Mouse (Mus musculus) midbrain, embryonic 11.5 days (tissue): Measurements from ENCODE around the gene Gm4756. TPM values are rescaled to one million over a fixed set of nuclear protein-coding genes. Genes with fewer than 3 reads are reported as not detected.

Experiments used
- ATAC-seq: fragments of 200-750 bp; cut with Nextera tagmentation; 2 replicates; pipeline ENCODE4 v1.8.0; 2017; ENCODE audit warnings: moderate TSS enrichment, moderate library complexity; ENCODE audit not compliant: low FRiP score
- DNase-seq: peaks from one replicate; pipeline ENCODE4 v3.0.0; 2015; ENCODE audit warnings: low spot score; ENCODE audit errors: missing footprints
- H3K27ac ChIP-seq: fragments of 300-500 bp; sonication (generic); 2 replicates; pipeline ENCODE4 v1.5.1; 2014; ENCODE audit warnings: low read depth, low read length
- H3K27me3 ChIP-seq: fragments of 300-500 bp; sonication (generic); 2 replicates; pipeline ENCODE4 v1.6.1; 2014; ENCODE audit warnings: mild to moderate bottlenecking, low read length, moderate library complexity, mixed read lengths; ENCODE audit not compliant: control insufficient read depth, insufficient read depth
- H3K36me3 ChIP-seq: fragments of 300-500 bp; sonication (generic); 2 replicates; pipeline ENCODE4 v1.6.1; 2014; ENCODE audit warnings: mild to moderate bottlenecking, low read length, moderate library complexity, mixed read lengths; ENCODE audit not compliant: control insufficient read depth, insufficient read depth
- H3K4me1 ChIP-seq: fragments of 300-500 bp; sonication (generic); 2 replicates; pipeline ENCODE4 v1.6.1; 2014; ENCODE audit warnings: low read length; ENCODE audit not compliant: control insufficient read depth, insufficient read depth
- H3K4me2 ChIP-seq: fragments of 300-500 bp; sonication (generic); 2 replicates; pipeline ENCODE4 v1.6.1; 2014; ENCODE audit warnings: mild to moderate bottlenecking, moderate library complexity
- H3K4me3 ChIP-seq: fragments of 300-500 bp; sonication (generic); 2 replicates; pipeline ENCODE4 v1.5.1; 2014; ENCODE audit warnings: low read depth, low read length
- H3K9ac ChIP-seq: fragments of 300-500 bp; sonication (generic); 2 replicates; pipeline ENCODE4 v1.6.1; 2014; ENCODE audit warnings: low read length
- H3K9me3 ChIP-seq: fragments of 300-500 bp; sonication (generic); 2 replicates; pipeline ENCODE4 v1.6.1; 2016; ENCODE audit warnings: low read length; ENCODE audit not compliant: control insufficient read depth
- WGBS: fragments of 180-500 bp; shearing (Covaris S2); extraction: QIAGEN DNeasy Blood & Tissue Kit; methylation state at CpG from one replicate; pipeline ENCODE4 v1.1.7; 2014; 5-methylcytosine and 5-hydroxymethylcytosine counted together
- polyA plus RNA-seq: library from polyadenylated mRNA; unstranded; fragments of >200 nt; fragmentation: Nextera tagmentation; extraction: Ambion mirVana; gene quantifications from 2 replicates; pipeline ENCODE4 v1.2.1, GENCODE M21; 2014

The Gm4756 gene
- polyA plus RNA-seq, 1 experiment from 2014 or later = not detected

DNA sequence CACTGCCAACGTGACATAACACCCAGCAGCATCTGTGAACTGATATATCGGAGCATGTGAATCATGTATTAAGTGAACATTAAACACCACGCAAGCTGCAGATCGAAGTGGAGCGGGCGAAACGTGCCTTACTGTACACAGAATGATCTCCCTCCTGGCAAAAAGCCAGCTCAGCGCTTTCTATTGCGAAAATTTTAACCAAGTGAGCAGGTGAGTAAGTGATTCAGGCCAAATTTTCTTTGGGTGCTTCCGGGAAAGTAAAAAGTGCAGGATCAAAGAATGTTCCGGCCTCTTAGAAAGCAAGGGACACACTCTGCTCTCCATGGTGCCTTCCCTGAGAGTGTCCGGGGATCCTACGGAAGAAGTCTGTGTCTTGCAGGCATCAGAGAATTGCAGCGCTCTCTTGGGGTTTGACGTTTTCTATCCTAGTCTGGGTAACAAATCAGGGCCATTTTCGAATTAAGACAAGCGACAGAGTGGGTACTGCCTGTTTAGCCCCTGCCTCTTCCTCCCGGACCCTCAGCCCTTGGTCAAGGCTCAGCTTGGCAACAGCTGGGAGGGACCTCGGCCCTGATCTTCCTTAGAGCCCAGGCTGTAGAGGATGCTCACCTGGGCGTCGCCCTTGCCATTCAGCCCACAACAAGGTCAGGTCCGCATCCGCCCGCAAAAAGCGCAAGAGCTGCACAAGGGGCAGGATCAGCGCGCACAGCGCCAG lies 14.7 kb upstream of the Gm4756 start:
- Histone ChIP-seq H3K4me3 (peak overlapping the region; percentile 51), H3K9me3 (no peaks in the 10 kb centered on the region), H3K4me2 (peak overlapping the region; percentile 87), H3K36me3 (no peaks in the 10 kb centered on the region; the same call in 1 of the 2 replicates), H3K4me1 (0 out of 2 replicates have a peak, but pooled peaks cover 3% of the 10 kb centered on the region), H3K9ac (peak overlapping the region; percentile 72), H3K27ac (no peak overlapping the region), H3K27me3 (no peaks in the 10 kb centered on the region)
- peak; percentile 95 for DNase-seq
- peak; percentile 80 for ATAC-seq
- 15% methylated on average over 28 of the region's 28 CpGs for WGBS

DNA sequence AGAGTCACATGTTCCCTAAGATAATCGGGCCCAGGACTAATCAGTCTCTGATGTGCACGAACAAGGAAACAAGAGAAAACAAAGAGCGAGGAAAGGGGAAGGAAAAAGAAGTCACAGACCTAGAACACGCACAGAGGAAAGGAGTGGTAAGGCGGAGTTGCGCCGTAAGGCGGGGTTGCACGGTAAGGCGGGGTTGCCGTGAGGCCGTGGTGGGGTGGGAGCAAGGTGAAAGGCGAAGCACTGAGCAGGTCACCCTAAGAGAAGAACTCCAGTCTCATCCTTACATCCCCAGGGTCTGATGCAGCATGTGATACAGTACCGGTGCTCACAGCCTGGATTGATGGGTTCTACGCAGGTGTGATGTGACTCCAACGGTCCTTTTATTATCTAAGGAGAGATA lies 6.3 kb upstream of the Gm4756 start:
- DNase-seq = no peak
- WGBS = 90% methylated on average over 16 of the region's 16 CpGs
- no peak for ATAC-seq
- H3K36me3 ChIP-seq = no peaks in the 10 kb centered on the region; the same call in 1 of the 2 replicates
- H3K27ac ChIP-seq = no peak overlapping the region
- H3K9me3 ChIP-seq = no peaks in the 10 kb centered on the region
- H3K4me2 ChIP-seq = no peak overlapping the region
- H3K9ac ChIP-seq = no peak overlapping the region
- H3K4me1 ChIP-seq = no peaks in the 10 kb centered on the region
- H3K4me3 ChIP-seq = no peak overlapping the region
- H3K27me3 ChIP-seq = no peaks in the 10 kb centered on the region

DNA sequence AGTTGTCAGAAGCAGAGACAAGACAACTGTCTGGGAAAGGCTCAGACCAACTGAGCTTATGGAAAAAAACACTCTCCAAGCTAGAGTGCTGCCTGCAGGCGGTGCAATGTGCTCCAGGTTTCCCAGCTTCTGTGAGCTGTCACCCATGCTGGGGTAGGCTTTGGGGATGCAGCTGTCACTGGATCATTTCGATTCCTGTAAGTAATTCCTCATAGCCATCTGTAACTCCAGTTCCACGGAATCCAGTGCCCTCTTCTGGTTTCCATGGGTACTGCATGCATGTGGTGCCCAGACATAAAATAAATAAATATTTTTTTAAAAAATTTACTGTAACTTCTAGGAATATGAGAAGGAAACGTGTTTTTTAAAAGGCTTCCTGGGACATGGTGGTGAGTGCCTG lies 5.2 kb upstream of the Gm4756 start:
- H3K4me3 ChIP-seq = no peak overlapping the region
- peak; percentile 95 for DNase-seq
- no peak for ATAC-seq
- no peak overlapping the region for H3K9ac ChIP-seq
- no peaks in the 10 kb centered on the region for H3K4me1 ChIP-seq
- no peak overlapping the region for H3K4me2 ChIP-seq
- no peaks in the 10 kb centered on the region for H3K9me3 ChIP-seq
- 9% methylated on average over 4 of the region's 4 CpGs for WGBS
- no peaks in the 10 kb centered on the region for H3K27me3 ChIP-seq
- H3K36me3 ChIP-seq = no peaks in the 10 kb centered on the region
- no peak overlapping the region for H3K27ac ChIP-seq

DNA sequence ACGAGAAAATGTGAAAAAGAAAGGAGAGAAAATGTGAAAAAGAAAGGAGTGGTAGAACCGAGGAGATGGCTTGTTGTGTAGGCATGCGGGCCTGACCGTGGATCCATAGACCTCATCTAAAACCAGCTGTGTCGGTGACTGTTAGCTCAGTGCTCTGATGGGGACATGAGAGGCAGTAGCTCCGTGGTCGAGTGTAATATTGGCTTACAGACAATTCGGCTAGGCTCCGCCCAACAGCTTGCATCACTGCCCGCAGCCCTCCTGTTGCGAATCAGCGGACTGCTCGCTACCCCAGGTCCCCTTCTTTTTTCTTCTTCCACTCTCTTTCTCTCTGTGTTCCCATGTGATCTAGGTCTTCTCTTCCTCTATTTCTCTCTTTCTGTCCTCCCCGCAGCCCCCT lies 540 bp downstream of the Gm4756 start:
- Histone ChIP-seq H3K4me3 (no peak overlapping the region), H3K4me1 (no peaks in the 10 kb centered on the region), H3K9me3 (no peaks in the 10 kb centered on the region), H3K36me3 (no peaks in the 10 kb centered on the region), H3K4me2 (no peak overlapping the region), H3K27me3 (no peaks in the 10 kb centered on the region), H3K27ac (no peak overlapping the region), H3K9ac (no peak overlapping the region)
- WGBS = 93% methylated on average over 14 of the region's 14 CpGs
- ATAC-seq (no peak), DNase-seq (no peak)

DNA sequence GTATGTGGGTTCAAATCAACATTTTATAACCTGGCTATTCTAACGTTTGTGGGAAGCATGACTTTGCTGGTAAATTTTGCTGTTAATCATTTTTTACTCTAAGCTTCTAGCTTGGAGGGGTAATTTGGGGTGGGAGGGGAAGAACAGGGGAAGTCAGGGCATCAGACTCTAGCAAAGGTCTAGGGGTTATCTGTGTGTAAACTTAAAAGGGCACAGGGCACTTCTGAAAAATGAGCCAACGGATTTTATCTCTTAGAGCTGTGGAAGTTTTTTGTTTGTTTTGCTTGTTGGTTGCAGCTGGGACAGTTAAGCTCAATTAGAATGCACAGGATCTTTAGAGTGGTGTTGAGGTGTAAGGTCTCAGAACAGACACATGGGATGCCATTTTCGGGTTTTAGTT lies 11.4 kb downstream of the Gm4756 start:
- WGBS = 88% methylated on average over 3 of the region's 3 CpGs
- Histone ChIP-seq H3K9ac (no peak overlapping the region), H3K4me1 (no peaks in the 10 kb centered on the region), H3K9me3 (no peaks in the 10 kb centered on the region), H3K4me2 (no peak overlapping the region), H3K27ac (no peak overlapping the region), H3K36me3 (no peaks in the 10 kb centered on the region), H3K4me3 (no peak overlapping the region), H3K27me3 (no peaks in the 10 kb centered on the region)
- DNase-seq = no peak
- ATAC-seq = no peak

DNA sequence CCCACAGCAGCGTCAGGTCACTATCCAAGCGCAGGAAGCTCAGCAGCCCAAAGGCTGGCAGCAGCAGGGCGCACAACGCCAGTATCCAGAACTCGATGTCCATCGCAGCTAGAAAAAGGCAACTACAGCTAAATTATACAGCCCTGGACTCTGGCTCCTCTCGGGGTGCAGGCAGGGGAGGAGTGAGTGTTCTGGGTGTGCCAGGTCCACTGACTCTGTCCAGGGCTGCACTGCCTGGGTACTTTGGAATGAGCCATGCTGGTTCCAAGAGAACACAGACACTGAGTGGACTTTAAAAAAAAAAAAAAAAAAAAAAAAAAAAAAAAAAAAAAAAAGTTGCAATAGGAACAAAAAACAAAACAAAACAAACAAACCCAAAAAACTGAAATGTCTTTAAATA lies 20.7 kb downstream of the Gm4756 start:
- no peak overlapping the region for H3K4me2 ChIP-seq
- H3K9me3 ChIP-seq = no peaks in the 10 kb centered on the region
- no peak overlapping the region for H3K9ac ChIP-seq
- H3K27ac ChIP-seq = no peak overlapping the region
- no peaks in the 10 kb centered on the region for H3K27me3 ChIP-seq
- 93% methylated on average over 7 of the region's 7 CpGs for WGBS
- ATAC-seq (no peak), DNase-seq (no peak)
- H3K4me1 ChIP-seq = no peaks in the 10 kb centered on the region
- H3K36me3 ChIP-seq = no peaks in the 10 kb centered on the region
- no peak overlapping the region for H3K4me3 ChIP-seq

DNA sequence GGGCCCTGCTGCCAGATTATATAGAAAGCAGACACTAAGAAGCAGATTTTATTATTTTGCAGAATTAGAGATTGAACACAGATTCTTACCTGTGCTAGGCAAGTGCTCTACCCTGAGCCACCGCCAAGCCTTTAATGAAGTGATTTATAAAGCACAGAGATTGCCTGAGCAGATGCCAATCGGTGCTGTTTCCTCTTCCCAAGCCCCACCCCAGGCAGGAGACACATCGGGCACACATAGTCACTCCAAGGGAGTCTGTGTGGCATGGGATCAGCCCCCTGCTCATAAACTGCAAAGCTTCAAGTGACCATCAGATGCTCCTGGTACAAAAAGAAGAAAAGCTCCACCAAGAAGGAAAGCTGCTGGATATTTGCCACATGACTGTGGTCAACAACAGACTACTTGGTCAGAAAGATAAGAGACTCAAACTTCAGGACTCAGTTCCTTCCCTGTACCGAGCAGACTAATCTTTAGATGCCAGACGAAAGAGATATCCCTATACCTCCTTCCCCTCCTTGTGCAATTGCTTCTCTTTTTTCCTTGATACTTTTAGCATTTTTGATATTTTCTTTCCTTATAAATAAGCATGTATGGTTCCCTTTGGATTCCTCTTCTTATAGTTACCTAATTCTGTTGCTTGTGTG lies 26.5 kb downstream of the Gm4756 start:
- WGBS = 87% methylated on average over 5 of the region's 5 CpGs
- Histone ChIP-seq H3K9me3 (no peaks in the 10 kb centered on the region), H3K4me1 (no peaks in the 10 kb centered on the region), H3K9ac (no peak overlapping the region), H3K36me3 (no peaks in the 10 kb centered on the region), H3K4me2 (no peak overlapping the region), H3K27ac (no peak overlapping the region), H3K4me3 (no peak overlapping the region), H3K27me3 (no peaks in the 10 kb centered on the region)
- DNase-seq = no peak
- no peak for ATAC-seq

DNA sequence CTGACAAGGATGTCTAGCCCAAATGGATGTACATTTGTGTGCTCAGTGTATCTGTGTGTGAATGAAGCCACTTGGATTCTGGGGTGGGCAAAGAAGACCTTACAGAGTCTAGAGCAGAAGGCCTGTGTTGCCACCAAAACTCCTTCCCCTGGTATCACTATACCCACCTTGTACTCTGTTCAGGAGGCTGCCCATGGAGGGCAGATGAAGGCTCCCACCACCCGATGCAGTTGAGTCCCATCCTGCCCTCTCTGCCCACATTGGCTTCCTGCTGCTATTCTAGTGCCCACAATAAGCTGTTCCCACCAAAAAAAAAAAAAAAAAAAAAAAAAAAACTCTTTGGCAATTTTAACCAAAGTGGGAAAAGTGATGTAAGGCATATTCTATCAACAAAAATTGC lies 28.0 kb downstream of the Gm4756 start:
- Histone ChIP-seq H3K4me1 (no peaks in the 10 kb centered on the region), H3K4me3 (no peak overlapping the region), H3K36me3 (no peaks in the 10 kb centered on the region), H3K27ac (no peak overlapping the region), H3K9ac (no peak overlapping the region), H3K4me2 (no peak overlapping the region), H3K9me3 (no peaks in the 10 kb centered on the region), H3K27me3 (no peaks in the 10 kb centered on the region)
- no peak for ATAC-seq
- WGBS = 75% methylated on average over 1 of the region's 1 CpGs
- DNase-seq = no peak

DNA sequence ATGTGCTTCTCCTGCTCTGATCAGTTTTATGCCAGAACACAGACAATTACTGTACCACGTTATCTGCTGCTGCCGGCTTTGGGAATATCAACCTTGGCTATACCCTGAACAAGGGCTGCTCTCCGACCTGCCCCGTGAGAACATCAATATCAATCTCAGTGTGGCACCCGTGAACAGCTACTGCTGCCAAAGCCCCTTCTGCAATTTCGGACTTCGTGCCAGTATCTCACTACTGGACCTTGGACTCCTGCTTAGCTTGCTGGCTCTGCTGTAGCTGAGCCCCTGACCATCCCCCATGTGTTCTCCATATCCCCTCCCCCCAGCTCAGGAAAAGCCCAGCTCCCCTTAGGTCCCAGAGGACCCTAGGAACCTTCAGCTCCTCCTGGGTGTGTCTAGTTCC lies 28.6 kb downstream of the Gm4756 start:
- Histone ChIP-seq H3K27me3 (no peaks in the 10 kb centered on the region), H3K4me2 (no peak overlapping the region), H3K36me3 (no peaks in the 10 kb centered on the region), H3K4me3 (no peak overlapping the region), H3K9ac (no peak overlapping the region), H3K4me1 (no peaks in the 10 kb centered on the region), H3K9me3 (no peaks in the 10 kb centered on the region), H3K27ac (no peak overlapping the region)
- WGBS = 87% methylated on average over 7 of the region's 7 CpGs
- ATAC-seq (no peak), DNase-seq (no peak)
